Mouse (Mus musculus): ENCODE measurements at regions not wholly inside any gene's neighbourhood (a gene's known extent, or its start where the extent isn't known, plus 50 kb on each side); places are given as distances from the start of the nearest gene placed in this dataset.
A peak's percentile ranks its signal among the peaks of the same experiment; 100 is the strongest.

DNA sequence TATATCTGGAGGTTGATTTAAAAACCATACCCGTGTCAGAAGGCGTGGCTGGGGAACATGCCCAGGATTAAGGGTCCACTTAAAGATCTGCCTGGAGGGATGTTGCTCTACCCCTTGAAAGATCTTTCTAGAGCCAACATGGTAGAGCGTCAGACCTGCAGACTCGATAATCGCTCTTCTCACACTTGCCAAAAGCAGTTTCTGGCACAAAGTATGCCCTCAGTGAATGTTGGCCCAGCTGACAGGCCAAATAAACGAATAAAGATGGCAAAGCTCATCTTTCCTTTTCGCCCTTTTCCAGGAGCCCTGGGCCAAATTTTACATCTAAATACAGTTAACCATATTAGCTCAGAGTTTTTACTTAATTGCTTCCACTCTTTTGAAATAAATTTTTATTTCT, 118.4 kb upstream of the Gsc start:
- Histone ChIP-seq H3K4me3 (ENCODE audit: low read depth, low read length) (no peak overlapping the region), H3K4me2 (no peak overlapping the region), H3K4me1 (replicated peaks; ENCODE audit: control insufficient read depth, insufficient read depth, low read length) (no peaks in the 10 kb centered on the region), H3K27ac (ENCODE audit: low read depth, low read length) (no peak overlapping the region), H3K9me3 (ENCODE audit: control insufficient read depth, low read length) (no peaks in the 10 kb centered on the region), H3K36me3 (ENCODE audit: control insufficient read depth, insufficient read depth, low read length) (no peaks in the 10 kb centered on the region), H3K27me3 (replicated peaks; ENCODE audit: control insufficient read depth, insufficient read depth, low read length) (no peaks in the 10 kb centered on the region), H3K9ac (ENCODE audit: low read depth, low read length) (no peak overlapping the region)
- no peak for ATAC-seq (replicated peaks; ENCODE audit: low FRiP score)
- 82% methylated on average over 7 of the region's 7 CpGs for WGBS
- DNase-seq (ENCODE audit: low spot score), result no peak

DNA sequence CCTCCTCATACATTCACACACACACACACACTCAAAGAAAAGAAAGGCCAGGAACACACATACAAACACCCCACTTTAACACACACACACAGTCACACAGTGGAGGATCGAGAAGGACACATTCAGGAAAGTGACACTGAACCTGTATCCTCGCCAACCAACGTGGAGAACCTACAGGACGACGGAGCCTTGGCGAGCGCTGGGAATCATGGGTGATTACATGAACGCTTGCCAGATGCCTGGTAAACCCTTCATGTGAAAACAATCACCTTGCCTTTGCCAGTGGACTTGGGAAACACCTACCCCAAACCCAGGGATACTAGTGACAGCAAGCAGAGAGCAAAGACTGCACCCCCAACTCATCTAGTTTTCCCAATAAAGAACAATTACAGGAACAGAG, 117.2 kb upstream of the Gsc start:
- no peaks in the 10 kb centered on the region for H3K9me3 ChIP-seq (ENCODE audit: control insufficient read depth, low read length)
- no peak overlapping the region for H3K4me2 ChIP-seq
- 83% methylated on average over 8 of the region's 8 CpGs for WGBS
- no peak overlapping the region for H3K4me3 ChIP-seq (ENCODE audit: low read depth, low read length)
- ATAC-seq (replicated peaks; ENCODE audit: low FRiP score) (no peak), DNase-seq (ENCODE audit: low spot score) (no peak)
- H3K27ac ChIP-seq (ENCODE audit: low read depth, low read length), result no peak overlapping the region
- H3K9ac ChIP-seq (ENCODE audit: low read depth, low read length), result no peak overlapping the region
- no peaks in the 10 kb centered on the region for H3K36me3 ChIP-seq (ENCODE audit: control insufficient read depth, insufficient read depth, low read length)
- H3K27me3 ChIP-seq (replicated peaks; ENCODE audit: control insufficient read depth, insufficient read depth, low read length), result no peaks in the 10 kb centered on the region
- H3K4me1 ChIP-seq (replicated peaks; ENCODE audit: control insufficient read depth, insufficient read depth, low read length), result no peaks in the 10 kb centered on the region

DNA sequence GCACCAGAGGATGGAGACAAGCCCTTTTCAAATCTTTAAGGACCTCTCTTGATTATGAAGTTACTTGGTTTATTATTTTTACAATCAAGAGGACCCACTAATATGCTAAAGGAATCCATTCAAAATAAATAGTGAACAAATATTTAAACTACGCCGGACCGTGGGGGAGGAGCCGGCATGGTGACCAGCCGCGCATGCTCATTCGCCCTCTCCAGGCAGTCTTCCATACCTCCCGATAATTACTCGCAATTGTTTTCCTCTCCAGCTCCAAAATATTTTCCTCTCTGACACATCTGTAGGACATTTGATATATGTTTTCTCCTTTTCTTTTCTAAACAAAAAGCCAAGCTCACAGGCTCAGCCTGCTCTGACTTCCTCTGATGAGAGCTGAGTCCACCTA, 111.3 kb upstream of the Gsc start:
- Histone ChIP-seq H3K9ac (ENCODE audit: low read depth, low read length) (no peak overlapping the region), H3K27me3 (replicated peaks; ENCODE audit: control insufficient read depth, insufficient read depth, low read length) (no peaks in the 10 kb centered on the region), H3K4me3 (ENCODE audit: low read depth, low read length) (no peak overlapping the region), H3K36me3 (ENCODE audit: control insufficient read depth, insufficient read depth, low read length) (no peaks in the 10 kb centered on the region), H3K4me1 (replicated peaks; ENCODE audit: control insufficient read depth, insufficient read depth, low read length) (no peaks in the 10 kb centered on the region), H3K27ac (ENCODE audit: low read depth, low read length) (no peak overlapping the region), H3K4me2 (peak overlapping the region; percentile 20; the same call in 1 of the 2 replicates), H3K9me3 (ENCODE audit: control insufficient read depth, low read length) (no peaks in the 10 kb centered on the region)
- no peak for DNase-seq (ENCODE audit: low spot score)
- no peak for ATAC-seq (replicated peaks; ENCODE audit: low FRiP score)
- WGBS, result 71% methylated on average over 9 of the region's 9 CpGs

DNA sequence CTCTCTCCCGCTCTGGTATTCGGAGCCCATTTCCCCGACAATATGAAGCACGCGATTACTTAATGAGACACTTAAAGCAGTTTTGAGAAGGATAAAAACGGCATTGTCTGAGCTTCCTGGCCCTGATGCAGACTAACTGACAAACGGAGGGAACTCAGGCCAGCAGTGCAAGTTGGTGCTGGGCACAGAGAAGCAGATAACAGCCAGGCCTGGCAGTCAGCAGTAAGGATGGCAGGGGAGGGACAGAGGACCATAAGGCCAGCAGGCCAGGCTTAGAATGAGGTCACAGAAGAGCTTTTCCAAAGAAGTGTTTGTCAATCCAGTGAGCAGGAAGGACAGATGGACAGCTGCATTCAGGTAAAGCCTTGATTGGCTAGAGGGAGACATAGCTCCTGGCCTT, 107.7 kb upstream of the Gsc start:
- no peak overlapping the region for H3K27ac ChIP-seq (ENCODE audit: low read depth, low read length)
- no peaks in the 10 kb centered on the region for H3K9me3 ChIP-seq (ENCODE audit: control insufficient read depth, low read length)
- H3K36me3 ChIP-seq (ENCODE audit: control insufficient read depth, insufficient read depth, low read length), result no peaks in the 10 kb centered on the region
- H3K4me3 ChIP-seq (ENCODE audit: low read depth, low read length), result no peak overlapping the region
- H3K9ac ChIP-seq (ENCODE audit: low read depth, low read length), result no peak overlapping the region
- H3K27me3 ChIP-seq (replicated peaks; ENCODE audit: control insufficient read depth, insufficient read depth, low read length), result no peaks in the 10 kb centered on the region; the same call in 1 of the 2 replicates
- ATAC-seq (replicated peaks; ENCODE audit: low FRiP score), result no peak
- 74% methylated on average over 7 of the region's 7 CpGs for WGBS
- DNase-seq (ENCODE audit: low spot score), result no peak
- H3K4me1 ChIP-seq (replicated peaks; ENCODE audit: control insufficient read depth, insufficient read depth, low read length), result no peaks in the 10 kb centered on the region
- H3K4me2 ChIP-seq, result no peak overlapping the region

DNA sequence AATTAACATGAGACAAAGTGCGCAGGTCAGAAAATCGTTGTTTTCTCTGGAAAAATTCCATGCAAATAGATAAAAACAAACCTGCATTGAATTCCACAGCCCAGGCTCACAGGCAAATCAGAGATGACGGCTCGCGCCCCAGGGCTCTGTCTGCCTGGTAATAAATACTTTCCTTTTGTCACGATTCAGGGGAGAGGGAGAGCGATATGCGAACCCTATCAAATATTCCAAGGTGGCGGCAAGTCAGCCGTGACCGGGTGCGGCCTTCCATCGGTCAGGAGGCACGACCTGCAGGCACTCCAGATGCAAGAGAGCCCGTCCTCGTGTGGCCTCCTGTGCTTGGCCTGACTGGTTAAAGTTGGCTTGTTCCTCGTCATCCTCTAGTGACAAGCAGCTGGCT, 94.5 kb upstream of the Gsc start:
- H3K4me2 ChIP-seq, result no peak overlapping the region
- no peak overlapping the region for H3K9ac ChIP-seq (ENCODE audit: low read depth, low read length)
- H3K4me3 ChIP-seq (ENCODE audit: low read depth, low read length), result no peak overlapping the region
- DNase-seq (ENCODE audit: low spot score) (no peak), ATAC-seq (replicated peaks; ENCODE audit: low FRiP score) (no peak)
- H3K27ac ChIP-seq (ENCODE audit: low read depth, low read length), result no peak overlapping the region
- H3K9me3 ChIP-seq (ENCODE audit: control insufficient read depth, low read length), result no peaks in the 10 kb centered on the region
- 84% methylated on average over 17 of the region's 17 CpGs for whole genome bisulfite sequencing
- H3K27me3 ChIP-seq (replicated peaks; ENCODE audit: control insufficient read depth, insufficient read depth, low read length), result no peaks in the 10 kb centered on the region
- H3K4me1 ChIP-seq (replicated peaks; ENCODE audit: control insufficient read depth, insufficient read depth, low read length), result no peaks in the 10 kb centered on the region
- H3K36me3 ChIP-seq (ENCODE audit: control insufficient read depth, insufficient read depth, low read length), result no peaks in the 10 kb centered on the region

DNA sequence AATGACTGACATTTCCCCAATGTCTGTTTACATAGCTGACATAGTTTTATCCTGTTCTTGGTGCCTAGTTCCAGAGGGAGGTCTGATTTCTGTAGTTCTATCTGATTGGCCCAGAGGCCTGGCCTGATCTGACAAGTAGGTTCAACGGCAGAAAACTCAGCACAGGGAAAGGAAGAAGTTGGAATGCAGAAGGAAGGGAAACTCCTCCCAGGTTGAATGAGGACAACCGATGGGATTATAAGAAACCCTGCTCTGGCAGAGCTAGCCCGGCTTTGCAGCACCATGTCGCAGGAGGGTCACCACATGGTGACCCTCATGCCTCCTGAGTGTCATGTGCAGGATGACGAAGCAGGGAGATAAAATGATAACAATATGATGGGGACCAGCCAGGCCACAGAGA, 89.8 kb upstream of the Gsc start:
- WGBS, result 43% methylated on average over 5 of the region's 5 CpGs
- no peak overlapping the region for H3K4me2 ChIP-seq
- no peak for ATAC-seq (replicated peaks; ENCODE audit: low FRiP score)
- H3K27me3 ChIP-seq (replicated peaks; ENCODE audit: control insufficient read depth, insufficient read depth, low read length), result no peaks in the 10 kb centered on the region
- no peak overlapping the region for H3K4me3 ChIP-seq (ENCODE audit: low read depth, low read length)
- no peak overlapping the region for H3K9ac ChIP-seq (ENCODE audit: low read depth, low read length)
- no peaks in the 10 kb centered on the region for H3K4me1 ChIP-seq (replicated peaks; ENCODE audit: control insufficient read depth, insufficient read depth, low read length)
- H3K27ac ChIP-seq (ENCODE audit: low read depth, low read length), result no peak overlapping the region
- no peaks in the 10 kb centered on the region for H3K9me3 ChIP-seq (ENCODE audit: control insufficient read depth, low read length)
- DNase-seq (ENCODE audit: low spot score), result no peak
- no peaks in the 10 kb centered on the region for H3K36me3 ChIP-seq (ENCODE audit: control insufficient read depth, insufficient read depth, low read length)

DNA sequence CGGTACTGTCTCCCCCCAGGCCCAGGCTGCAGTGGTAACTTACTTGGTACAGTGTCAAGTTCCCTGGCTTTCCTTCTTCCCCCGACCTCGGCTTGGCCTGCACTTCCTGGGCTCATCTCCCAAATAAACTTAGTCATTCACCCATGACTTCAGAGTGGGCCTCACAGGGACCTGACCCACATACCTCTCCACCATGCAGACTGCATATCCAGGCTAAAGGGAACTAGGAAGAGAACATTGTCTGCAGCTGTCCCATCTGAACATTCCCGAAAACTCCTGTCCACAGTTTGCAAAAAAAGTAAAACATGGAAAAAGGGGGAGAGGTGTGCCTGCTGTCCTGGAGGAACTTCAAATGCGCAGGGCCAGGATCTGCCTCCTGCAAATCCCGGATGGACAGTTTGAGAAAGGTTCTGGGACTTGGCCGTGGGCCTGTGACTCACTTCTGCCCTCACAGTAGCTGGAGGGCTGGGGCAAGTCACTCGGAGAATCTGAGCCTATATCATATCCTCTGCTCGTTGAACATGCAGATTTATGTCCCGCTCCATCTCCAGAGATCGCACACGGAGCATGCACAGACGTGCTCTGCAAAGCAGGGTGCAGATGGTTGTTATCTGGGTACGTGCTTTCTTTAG, 87.9 kb upstream of the Gsc start:
- Histone ChIP-seq H3K4me3 (ENCODE audit: low read depth, low read length) (no peak overlapping the region), H3K9me3 (ENCODE audit: control insufficient read depth, low read length) (no peaks in the 10 kb centered on the region), H3K9ac (ENCODE audit: low read depth, low read length) (no peak overlapping the region), H3K27ac (ENCODE audit: low read depth, low read length) (no peak overlapping the region), H3K36me3 (ENCODE audit: control insufficient read depth, insufficient read depth, low read length) (no peaks in the 10 kb centered on the region), H3K4me2 (no peak overlapping the region), H3K27me3 (replicated peaks; ENCODE audit: control insufficient read depth, insufficient read depth, low read length) (no peaks in the 10 kb centered on the region), H3K4me1 (replicated peaks; ENCODE audit: control insufficient read depth, insufficient read depth, low read length) (no peaks in the 10 kb centered on the region)
- no peak for DNase-seq (ENCODE audit: low spot score)
- 68% methylated on average over 14 of the region's 14 CpGs for WGBS
- ATAC-seq (replicated peaks; ENCODE audit: low FRiP score), result no peak

DNA sequence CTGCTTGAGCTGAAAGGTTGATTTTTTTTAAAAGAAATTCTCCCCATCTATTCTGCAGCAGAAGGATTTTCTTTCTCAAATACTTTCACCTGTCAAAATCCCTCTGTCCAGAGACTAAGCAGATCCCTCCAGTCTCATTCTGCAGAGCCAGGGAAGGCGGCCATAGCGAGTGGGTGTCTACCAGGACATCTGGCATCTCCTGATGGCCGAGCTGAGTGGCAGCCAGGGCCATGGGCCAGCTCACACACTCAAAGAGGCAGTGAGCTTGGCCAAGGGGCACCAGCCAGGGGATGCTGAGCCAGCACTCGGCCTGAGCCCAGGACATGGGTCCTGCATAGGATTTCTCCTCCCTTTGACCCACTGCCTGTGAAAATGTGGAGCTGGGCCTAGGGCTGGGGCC, 84.6 kb upstream of the Gsc start:
- Histone ChIP-seq H3K36me3 (ENCODE audit: control insufficient read depth, insufficient read depth, low read length) (no peaks in the 10 kb centered on the region), H3K4me1 (replicated peaks; ENCODE audit: control insufficient read depth, insufficient read depth, low read length) (no peaks in the 10 kb centered on the region), H3K4me3 (ENCODE audit: low read depth, low read length) (no peak overlapping the region), H3K4me2 (no peak overlapping the region), H3K9ac (ENCODE audit: low read depth, low read length) (no peak overlapping the region), H3K27ac (ENCODE audit: low read depth, low read length) (no peak overlapping the region), H3K9me3 (ENCODE audit: control insufficient read depth, low read length) (no peaks in the 10 kb centered on the region), H3K27me3 (replicated peaks; ENCODE audit: control insufficient read depth, insufficient read depth, low read length) (no peaks in the 10 kb centered on the region)
- ATAC-seq (replicated peaks; ENCODE audit: low FRiP score) (no peak), DNase-seq (ENCODE audit: low spot score) (no peak)
- 63% methylated on average over 4 of the region's 4 CpGs for WGBS

DNA sequence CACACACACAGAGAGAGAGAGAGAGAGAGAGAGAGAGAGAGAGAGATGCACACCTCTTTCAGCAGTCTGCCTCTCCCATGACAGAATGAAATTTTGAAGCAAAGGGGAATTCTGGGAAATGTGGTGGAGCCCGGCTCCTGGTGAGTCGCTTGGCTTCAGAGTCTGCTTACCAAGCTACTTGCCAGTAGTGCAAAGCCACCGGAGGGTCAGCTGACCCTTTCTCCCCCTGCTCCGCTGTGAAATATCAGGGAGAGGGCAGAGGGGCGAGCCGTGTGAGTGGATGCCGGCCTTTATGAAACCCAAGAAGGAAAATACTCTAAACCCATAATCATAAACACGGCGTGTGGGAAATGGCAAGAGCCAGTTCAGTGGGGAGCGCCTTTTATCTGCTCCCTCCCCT, 84.2 kb upstream of the Gsc start:
- Histone ChIP-seq H3K4me3 (ENCODE audit: low read depth, low read length) (no peak overlapping the region), H3K4me1 (replicated peaks; ENCODE audit: control insufficient read depth, insufficient read depth, low read length) (no peaks in the 10 kb centered on the region), H3K4me2 (no peak overlapping the region), H3K27me3 (replicated peaks; ENCODE audit: control insufficient read depth, insufficient read depth, low read length) (no peaks in the 10 kb centered on the region), H3K9me3 (ENCODE audit: control insufficient read depth, low read length) (no peaks in the 10 kb centered on the region), H3K27ac (ENCODE audit: low read depth, low read length) (no peak overlapping the region), H3K36me3 (ENCODE audit: control insufficient read depth, insufficient read depth, low read length) (no peaks in the 10 kb centered on the region), H3K9ac (ENCODE audit: low read depth, low read length) (no peak overlapping the region)
- 67% methylated on average over 10 of the region's 10 CpGs for WGBS
- ATAC-seq (replicated peaks; ENCODE audit: low FRiP score) (no peak), DNase-seq (ENCODE audit: low spot score) (no peak)
